Mouse (Mus musculus) brain, embryonic 18.5 days (tissue): ENCODE results near the gene Tbxas1.

Source experiments
- DNase-seq: peaks from one replicate; pipeline ENCODE4 v3.0.0-alpha.2; 2012; ENCODE audit warnings: low read depth, low spot score

Tbxas1 gene

DNA sequence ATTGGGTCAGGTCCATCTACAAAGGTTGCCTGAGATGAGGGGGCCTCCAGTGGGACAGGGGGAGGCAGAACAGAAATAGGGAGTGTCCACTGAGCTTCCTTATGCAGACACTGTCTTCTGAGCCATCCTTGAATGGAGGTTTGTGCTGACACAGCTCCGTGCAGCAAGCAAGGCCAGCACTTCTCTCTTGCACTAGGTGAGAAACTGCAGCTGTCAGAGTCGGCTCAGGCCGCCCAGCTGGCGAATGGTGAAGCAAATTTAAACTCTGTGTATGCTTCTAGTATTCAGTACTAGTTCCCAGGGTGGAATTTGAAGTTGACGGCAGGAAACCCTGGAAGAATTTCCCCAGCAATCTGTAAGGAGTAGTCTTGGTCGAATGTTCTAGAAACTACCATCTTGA, 175.6 kb downstream of the Tbxas1 start:
- no peak for DNase-seq

DNA sequence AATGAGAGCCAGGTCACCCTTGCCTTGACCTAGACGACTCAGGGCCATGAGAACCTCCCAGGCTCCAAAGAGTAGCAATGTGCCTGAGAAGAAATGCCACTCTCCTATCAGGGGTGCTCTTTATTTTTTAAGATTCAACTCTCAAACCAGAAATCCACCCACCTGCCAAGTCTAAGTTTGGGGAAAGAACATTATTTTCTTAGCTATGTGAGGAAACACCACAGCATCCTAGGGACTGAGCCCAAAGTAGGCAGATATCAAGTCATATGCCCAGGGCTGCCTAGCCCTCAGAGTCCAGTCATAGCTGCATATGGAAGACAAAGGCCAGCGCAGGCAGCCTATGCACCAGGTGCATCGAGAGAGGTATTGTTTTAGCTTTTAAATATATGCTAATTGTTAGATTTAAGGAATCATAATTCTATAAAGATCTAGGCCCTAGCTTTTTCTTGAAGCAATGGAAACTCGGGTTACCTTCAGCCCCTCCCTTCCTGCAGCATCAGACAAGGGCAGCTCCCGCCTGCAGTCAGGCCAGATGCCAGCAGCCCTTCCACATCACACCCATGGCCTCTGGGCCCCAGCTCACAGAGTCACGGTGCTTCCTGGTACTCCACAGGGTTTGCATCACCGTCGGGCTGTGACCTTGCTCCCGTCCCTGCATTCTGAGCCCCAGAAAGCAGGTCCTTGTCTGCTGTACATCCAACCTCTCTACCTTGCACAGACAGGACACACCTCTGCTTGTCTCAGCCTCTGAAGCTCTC, 176.8 kb downstream of the Tbxas1 start:
- DNase-seq: no peak

DNA sequence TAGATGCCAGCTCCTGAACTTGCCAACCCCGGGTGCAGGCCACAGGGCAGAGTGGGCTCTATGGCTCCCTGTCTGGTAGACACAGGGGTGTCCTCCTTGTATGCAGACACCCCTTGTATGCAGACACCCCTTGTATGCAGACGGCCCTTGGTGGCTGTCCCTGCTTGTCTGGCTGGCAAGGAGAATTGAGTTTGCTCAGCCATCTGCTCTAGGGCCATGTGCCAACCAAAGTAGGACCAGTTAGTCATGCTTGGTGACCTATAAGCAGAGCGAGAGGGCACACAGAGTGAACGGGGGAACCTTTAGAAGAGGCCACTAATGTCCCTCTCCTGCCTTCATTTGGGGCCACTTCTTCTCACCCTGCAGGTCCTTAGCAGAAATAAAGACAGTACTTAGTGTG, 177.4 kb downstream of the Tbxas1 start:
- DNase-seq: no peak

DNA sequence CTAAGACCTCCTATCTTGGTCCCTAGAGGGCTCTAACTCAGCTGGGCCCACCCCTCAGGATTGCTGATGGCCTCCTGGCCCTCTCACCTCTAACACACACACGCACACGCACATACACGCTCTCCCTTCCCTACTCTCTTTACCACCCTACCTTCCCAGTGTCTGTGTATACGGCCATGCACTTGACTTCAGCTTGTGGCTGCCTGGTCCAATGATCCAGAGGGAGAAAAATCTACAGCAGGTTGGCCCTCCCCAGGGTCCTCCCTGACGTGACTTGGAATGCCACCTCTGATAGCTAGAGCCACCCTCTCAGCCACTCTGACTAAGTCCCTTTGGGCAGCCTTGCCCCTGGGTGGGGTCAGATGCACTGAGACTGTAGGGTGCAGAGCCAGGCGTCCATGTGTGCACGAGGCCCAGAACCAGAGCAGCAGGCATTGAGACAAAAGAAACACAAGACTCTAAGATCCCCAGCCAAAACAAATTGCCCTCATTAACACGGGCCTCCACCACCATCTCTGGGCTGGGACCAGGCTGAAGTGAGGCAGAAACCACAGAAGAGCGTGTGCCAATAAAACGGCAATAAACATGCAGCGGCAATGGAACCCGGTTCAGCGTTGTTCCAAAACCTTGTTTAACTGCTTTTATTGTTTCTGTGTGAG, 179.1 kb downstream of the Tbxas1 start:
- no peak for DNase-seq

DNA sequence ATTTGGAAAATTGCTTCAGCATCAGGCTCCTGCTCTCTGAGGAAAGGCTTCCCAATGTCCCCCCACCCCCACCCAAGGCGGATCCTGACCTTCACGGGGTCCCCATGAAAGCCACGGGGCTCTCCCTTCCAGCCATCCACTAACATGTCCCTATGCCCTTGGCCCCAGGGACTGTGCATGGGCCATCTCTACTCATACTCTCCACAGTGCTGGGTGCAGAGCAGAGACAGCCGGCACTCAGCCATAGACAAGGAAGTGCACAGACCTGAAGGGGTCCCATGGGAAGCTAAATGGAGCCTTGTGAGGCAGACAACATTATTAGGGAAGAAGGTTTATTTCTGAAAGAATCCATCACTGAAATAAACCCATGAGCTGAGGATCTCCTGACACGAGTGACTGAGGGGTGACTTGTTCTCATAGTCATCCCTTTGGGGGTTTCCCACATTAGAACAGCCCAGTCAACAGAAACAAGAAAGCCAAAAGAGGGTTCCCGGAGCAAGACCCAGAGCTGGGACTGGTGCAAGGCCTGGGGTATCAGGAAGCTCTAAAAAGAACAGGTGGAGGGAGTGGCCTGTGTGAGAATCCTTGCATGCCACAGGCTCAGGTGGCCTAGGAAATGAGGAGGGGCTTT, 179.8 kb downstream of the Tbxas1 start:
- DNase-seq: no peak

DNA sequence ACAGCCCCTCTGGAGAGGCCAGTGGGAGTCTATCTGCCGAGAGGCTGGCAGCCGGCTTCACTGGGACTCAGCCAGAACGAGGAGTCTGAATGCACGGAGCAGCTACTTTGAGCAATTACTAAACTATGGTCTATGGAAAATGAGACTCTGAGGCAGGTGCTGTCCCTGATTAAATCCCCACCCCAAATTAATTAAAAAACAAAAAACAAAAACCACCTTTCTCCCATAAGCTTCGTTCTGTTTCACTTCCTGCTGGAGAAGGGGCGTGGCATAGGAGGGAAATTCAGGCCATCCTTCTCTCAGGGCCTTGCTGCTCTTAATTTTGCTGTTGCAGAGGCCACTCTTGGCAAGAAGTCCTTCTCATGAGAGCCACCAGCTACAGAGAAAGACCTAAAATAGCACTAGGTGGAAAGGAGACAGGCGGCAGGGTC, 180.6 kb downstream of the Tbxas1 start:
- DNase-seq: no peak

DNA sequence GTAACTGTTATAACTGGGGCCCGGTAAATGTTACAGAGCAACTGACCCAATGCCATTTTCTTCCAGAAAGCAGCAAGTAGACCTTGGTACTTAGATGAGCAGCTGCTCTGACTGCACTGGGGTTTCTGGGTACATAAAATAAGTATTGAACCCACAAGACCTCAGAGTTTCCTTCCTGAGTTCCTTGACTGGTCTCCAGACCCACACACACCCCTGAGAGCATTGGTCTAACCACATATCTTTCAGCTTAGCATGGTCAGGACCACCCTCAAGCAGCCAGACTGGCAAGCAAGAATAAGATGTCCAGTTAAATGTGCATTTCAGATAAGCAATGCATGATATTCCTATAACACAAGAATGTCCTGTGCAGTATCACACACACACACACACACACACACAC, 182.0 kb downstream of the Tbxas1 start:
- no peak for DNase-seq

DNA sequence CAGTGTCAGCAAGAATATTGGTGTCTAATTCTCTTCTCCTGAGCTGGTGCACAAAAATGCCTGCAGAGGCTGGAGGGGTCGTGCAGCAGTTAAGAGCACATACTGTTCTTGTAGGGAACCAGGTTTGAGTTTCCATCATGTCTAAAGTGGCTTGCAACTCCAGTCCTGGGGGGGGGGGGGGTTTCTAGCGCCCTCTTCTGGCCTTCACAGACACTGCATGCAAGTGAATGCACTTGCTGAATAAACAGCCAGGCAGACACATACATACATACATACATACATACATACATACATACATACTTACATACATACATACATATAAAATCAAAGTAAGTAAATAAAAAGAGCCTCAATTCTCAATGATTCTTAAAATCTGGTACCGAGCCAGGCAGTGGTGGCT, 183.2 kb downstream of the Tbxas1 start:
- no peak for DNase-seq

DNA sequence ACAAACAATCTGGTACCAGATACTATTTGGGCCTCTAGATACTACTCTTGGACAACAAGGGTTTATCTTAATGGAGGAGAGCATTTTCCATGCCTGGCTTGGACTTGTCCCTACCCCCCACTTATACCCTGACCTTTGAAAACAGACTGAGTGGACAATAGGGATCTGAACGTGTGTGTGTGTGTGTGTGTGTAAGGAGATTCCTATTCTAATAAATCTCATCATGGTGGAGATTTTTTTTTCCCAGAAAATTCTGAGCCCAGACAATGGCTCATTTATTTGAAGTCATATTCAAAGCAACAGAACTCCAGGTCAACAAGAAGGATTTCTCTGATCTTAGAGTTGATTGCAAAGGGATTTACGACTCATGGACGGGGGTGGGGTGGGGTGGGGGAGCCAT, 183.7 kb downstream of the Tbxas1 start:
- DNase-seq: no peak

DNA sequence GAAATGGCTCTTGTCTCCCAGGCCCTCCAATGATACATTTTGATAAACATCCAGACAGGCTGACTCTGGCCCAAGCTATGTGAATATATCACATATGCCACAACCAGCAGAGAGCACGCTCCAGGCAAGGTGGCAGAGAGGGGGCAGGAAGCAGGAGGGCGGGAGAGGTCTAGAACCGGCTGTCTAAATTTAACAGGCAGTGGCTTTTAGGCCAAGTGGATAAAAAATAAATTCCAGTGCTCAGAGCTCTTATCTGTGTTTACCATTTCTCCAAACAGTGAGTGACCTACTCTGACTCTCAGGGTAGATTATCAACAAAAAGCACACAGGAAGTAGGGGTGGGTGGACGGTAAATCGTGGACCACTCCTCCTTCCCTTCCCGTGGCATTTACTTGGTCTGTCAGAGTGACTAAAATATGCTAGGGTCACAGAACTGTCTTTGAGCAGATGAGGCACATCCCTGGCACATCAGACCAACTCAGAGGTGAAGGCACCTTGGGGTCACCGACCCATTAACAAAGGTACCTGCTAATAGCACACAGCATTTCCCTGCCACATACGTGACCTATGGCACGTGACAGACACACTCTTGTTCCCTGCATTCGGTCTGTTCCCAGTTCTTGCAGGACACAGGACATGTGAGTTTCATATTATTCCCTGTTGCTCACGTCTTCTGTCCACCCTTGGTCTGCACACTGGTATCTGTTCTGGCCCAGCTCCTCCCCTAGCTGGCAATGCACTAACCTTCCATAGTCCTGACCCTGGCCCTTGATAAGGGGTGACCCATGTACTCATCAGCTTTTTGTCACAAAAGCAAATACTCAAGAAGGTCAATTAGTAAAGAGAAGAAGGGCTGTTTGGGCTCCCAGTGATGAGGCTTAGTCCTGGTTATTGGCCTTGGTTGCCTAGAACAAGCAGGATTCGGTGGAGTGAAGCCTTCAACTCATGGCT, 184.6 kb downstream of the Tbxas1 start:
- DNase-seq: no peak

DNA sequence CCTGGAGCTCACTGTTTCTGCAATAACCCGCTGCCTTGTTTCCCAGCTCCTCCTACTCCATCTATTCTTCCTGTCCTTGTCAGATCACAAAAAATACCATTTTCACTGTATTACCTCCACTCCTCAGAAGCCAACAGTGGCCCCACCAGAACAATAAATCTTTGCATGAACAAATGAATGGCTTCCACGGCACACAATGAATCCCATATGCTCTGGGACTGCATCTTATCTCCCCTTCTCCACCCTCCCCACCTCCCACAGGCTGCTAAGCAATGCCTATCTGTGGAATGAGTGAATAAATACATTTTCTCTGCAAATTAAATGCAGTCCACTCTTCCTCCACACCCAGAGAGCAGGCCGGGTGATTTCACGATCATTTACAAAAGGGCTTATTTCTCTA, 186.0 kb downstream of the Tbxas1 start:
- no peak for DNase-seq

DNA sequence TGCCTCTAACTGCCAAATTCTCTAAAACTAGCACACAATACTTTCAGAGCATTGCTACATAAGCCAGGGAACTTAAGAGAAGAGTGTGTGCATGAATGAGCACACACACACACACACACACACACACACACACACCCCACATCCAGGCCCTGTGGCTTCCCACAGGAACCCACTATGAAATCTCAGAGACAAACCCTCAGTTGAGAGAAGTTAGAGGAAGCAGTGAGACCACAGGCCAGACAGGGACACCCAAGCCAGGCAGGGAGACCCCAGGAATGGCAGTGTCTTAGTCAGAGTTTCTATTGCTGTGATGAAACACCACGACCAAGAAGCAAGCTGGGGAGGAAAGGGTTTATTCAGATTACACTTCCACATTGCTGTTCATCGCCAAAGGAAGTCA, 188.3 kb downstream of the Tbxas1 start:
- no peak for DNase-seq

DNA sequence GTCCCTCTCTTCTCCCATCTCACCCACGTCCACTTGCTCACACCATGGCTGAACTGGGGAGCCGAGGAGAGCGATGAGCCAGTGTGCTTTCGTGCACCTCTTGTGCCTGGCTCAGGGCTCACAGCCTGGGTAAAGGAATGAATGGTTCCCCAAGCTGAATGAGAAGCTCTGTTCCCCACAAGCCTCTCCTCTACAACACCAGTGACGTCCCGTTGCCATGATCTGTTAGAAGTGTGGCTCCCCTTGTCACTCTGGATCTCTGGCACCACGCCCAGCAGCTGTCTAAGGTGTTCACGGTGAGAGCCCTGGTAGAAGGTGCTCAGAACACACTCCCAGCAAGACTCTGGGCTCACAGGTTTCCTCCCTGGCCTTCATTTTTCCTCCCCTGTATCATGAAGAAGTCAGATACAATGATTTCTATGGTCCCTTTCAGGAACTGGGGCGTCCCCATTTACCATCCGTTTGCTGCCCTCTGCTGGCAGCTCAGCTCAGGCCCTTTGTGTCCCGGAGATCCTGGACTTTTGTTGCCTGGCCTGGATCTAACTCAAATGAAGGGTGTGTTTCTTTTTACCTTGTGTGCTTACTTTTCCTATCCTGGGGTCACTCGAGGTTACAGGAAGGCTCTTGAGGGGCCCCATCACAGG, 191.9 kb downstream of the Tbxas1 start:
- peak; percentile 51 for DNase-seq

DNA sequence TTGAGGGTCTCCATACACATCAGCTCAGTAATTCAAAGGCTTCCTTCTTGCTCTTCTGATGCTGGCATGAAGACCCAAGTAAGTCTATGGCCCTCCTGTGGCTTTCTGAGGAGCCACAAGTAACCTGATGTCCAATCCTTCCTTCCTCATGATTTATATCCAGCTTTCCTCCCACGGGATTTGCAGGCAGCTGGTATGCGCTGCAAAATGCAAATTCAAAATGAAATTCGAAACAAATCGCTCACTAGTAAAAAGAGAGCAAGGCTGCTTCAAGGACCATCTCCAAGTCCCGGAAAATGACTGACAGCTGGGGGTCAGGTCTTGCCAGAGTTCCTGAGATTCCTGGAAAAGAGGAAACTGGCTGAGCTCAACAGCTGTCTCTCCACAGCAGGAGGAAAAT, 197.5 kb downstream of the Tbxas1 start:
- DNase-seq: no peak

DNA sequence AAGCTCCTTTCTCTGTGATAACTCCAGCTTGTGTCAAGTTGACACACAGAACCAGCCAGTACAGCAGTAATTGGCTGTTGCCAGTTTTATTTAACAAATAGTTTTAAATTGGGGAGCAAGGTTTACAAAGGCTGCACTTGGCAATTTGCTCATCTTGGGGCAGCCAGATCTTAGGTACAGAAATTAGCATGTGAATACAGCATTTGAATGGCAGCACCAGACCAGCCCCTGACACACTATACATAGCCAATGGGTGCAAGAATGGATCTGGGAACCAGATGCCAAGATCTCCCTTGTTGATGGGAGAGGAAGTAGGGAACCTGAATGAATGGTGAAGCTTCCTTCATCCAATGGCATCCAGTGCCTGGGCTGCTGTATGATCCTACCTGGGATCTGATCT, 199.0 kb downstream of the Tbxas1 start:
- DNase-seq: no peak

DNA sequence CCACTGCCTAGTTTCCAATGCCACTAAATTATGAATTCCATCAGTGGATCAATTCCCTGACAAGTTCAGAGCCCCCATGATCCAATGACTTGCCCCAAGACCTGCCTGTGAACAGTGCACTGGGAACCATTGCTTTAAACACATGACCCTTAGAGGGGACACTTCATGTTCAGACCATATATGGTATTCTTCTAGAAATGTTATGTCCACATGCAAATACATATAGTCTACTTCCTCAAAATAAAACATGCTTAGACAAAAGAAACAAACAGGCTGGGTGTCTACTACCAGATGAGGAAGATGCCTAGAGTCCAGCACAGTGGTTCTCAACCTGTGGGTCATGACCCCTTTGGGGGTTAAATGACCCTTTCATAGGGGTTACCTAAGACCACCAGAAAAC, 201.3 kb downstream of the Tbxas1 start:
- DNase-seq: no peak

DNA sequence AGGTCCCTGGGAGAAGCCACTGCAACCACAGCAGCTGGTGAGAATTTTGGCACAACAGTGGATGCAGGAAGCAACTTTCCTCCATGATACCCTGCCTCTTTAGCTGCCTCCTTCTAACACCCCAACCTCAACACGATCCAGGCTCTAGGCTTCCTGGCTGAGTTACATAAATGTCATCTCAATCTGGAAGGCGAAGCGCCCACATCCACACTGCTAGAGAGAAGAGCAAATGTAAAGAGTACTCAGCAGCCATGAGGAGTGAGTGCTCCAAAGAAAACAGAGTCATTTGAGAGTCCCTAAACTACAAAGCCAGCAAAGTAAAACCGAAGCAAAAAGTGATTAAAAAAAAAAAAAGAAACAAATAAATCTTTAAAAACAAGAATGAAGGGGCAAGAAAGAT, 229.4 kb downstream of the Tbxas1 start:
- no peak for DNase-seq

DNA sequence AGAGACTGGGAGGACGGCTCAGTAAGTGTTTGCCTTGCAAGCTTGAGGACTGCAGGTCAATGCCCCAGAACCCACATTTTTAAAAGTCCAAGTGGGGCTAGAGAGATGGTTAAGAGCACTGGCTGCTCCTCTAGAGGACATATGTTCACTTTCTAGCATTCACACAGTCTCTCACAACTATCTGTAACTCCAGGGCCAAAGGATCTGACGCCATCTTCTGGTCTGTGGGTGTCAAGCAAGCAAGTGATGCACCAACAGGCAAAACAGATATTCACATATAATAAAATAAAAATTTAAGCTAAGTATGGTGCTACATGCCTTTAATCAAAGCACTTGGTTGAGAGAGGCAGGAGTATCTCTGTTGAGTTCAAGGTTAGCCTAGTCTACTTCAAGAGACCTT, 231.6 kb downstream of the Tbxas1 start:
- DNase-seq: no peak

DNA sequence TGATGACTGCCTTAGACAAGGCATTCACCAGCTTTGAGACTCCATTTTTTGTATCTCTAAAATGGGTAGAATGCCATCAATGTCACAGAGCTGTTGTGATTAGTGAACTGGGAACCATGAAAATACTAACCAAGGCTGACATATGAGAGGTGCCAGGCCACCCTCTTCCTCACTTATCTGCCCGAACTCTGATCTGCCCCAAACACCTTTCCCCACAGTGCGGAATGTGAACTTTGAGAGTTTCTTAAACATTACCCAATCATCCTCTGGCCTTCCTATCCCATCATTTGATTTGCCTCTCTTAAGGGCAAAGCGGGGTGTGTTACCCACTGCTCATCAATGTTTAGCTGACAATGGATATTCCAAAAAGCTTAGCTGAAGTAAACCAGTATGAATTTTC, 237.5 kb downstream of the Tbxas1 start:
- DNase-seq: no peak

DNA sequence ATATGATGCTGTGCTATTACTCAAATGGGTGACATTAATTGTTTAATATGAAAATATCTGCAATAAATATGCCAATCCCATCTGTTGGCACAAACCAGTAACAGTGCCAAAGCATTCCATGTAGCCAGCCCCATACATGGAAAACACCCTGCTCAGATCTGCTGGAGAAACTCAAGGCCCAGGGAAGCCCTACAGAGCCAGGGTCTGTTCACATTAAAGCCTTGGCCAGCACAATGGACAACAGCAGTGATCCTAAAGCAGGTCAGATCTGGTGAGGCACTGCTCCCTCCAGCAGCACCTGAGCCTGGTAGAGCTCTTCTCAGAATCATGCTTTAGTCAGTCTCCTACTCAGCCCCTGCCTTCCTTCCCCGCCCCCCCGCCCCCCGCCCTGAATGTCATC, 237.9 kb downstream of the Tbxas1 start:
- no peak for DNase-seq

DNA sequence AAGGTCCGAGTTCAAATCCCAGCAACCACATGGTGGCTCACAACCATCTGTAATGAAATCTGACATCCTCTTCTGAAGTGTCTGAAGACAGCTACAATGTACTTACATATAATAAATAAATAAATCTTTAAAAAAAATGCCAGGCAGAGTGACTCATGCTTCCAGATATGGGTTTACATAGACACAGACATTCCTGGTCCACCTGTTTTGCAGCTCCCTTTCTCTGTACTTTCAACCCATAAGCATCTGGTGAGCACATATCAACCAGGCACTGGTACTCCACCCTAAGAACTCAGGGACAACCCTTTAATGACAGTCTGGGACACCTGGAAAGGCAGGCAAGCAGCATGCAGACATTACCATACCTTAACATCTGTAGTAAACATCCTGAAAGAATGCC, 240.2 kb downstream of the Tbxas1 start:
- DNase-seq: no peak
